Mouse (Mus musculus) urinary bladder, adult 18-20 months (tissue): ENCODE results near the gene Ugt1a7c.
A peak's percentile ranks its signal among the peaks of the same experiment; 100 is the strongest.
"Not testable (repeated sequence)": the region's sequence is repeated elsewhere in the genome, so short reads cannot be mapped to it uniquely, and the experiment has no call there.

ENCODE experiments used
- DNase-seq, 2 experiments: peaks; one replicate each; pipeline ENCODE4 v3.0.0; 2022; ENCODE audit warnings: low spot score in 2 of 2, mixed read lengths in 2 of 2

The Ugt1a7c gene

DNA sequence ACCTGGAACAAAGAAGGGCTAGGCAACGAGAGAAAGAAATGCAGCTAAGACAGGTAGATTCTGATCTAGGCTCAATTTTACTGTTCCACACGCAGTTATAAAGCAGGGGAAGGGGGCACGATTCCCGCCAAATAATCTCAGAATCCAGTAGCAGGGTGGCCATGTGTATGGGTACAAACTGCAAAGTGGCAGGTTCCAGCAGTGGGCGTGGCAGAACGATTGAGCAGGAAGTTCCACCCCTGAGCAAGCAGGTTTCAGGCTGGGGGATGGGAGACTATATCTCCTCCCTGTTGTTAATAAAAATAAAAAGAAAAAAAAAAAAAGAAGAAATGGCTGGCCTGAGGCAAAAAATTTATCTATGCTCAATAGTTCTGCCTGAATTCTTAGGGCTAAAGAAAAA lies 17.9 kb downstream of the Ugt1a7c start:
- DNase-seq = not testable (repeated sequence)

DNA sequence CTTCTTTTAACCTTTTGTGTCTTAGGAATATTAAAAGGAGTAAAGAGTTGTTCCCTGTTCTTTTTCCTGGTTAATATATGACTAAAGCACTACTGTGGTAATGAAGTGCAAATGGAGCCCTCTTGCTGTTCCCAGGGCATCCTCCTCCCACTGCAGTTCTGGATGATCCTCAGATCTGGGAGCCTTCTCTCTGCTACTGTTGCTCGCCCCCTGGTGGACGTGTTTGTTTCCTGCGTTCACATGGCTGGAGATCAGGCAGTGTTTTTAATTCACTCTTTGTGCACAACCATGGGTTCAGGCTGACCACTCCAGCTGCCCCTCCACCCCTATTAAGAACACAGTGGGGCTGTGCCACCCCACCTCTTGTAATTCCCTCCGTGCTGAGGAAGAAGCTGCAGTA lies 25.7 kb downstream of the Ugt1a7c start:
- not testable (repeated sequence) for DNase-seq

DNA sequence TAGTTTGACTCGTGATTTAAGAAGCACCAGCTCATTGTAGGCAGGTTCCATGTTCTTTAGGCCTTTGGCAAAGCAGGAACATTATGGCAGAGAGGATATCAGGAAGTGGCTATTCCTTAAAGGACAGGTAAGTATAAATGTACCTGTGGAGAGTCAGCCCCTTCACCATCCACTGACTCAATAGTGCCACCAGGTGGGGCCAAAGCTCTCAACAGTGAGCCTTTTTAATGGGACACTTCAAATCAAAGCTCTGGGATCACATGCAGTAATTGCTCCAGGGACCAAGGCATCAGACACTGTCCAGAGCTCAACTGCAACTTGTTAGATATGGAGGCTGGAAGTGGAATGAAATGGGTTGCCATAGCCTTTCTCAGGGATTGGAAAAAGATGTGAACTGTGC lies 26.7 kb downstream of the Ugt1a7c start:
- DNase-seq = not testable (repeated sequence)

DNA sequence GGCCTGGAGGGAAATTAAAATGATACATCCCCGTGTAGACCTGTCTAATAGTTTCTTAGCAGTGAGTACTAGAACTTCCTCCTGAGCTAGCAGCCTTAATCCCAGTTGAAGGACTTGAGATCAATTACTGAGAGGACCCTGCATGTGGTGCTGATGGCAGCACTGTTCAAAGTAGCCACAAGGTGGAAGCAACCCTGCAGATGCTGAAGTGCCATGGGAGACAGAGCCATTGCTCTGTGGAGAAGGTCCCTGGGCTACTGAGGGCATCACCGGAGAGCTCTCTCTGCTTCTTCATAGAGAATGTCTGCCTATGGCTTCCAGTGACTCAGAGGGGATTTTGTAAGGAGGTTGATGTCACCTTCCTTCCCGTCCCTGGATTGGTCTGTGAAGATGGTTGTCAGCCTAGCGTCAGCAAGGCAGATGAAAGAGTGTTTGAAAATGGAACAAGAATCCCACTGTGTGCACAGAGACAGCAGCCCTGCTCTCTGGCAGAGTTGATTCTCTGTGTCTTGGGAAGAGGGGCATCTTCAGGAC lies 31.0 kb downstream of the Ugt1a7c start:
- not testable (repeated sequence) for DNase-seq

DNA sequence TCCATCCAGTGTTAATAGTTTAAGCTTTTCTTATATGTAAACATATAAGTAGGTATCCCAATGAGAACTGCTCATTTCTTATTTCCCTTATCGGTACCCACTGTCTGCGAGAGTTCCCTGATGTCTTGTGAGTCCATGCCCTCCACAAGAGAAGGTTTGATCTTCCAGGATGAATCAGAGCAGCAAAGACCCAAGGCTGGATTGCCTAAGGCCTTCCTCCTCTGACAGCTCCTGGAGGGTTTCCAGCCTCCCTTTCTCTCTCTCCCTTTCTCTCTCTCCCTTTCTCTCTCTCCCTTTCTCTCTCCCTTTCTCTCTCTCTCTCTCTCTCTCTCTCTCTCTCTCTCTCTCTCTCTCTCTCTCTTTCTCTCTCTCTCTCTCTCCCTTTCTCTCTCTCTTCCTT lies 34.2 kb downstream of the Ugt1a7c start:
- DNase-seq = not testable (repeated sequence)

DNA sequence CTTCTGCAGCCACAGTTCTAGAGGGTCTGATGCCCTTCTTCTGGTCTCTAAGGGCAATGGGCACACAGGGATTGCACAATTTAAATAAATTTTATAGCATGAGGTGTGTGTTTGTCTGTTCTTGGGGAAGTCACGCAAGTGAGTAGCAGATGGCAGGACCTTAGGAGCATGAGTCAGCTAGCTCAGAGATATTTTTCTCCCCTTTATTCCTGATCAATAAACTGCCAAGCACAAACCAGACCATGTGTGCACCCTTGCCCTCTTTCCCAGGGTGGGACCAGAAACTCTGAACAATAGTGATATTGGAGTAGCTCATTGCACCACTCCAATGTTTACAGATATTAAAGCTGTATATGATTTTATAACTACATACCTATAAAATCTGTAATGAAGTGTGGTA lies 35.4 kb downstream of the Ugt1a7c start:
- not testable (repeated sequence) for DNase-seq

DNA sequence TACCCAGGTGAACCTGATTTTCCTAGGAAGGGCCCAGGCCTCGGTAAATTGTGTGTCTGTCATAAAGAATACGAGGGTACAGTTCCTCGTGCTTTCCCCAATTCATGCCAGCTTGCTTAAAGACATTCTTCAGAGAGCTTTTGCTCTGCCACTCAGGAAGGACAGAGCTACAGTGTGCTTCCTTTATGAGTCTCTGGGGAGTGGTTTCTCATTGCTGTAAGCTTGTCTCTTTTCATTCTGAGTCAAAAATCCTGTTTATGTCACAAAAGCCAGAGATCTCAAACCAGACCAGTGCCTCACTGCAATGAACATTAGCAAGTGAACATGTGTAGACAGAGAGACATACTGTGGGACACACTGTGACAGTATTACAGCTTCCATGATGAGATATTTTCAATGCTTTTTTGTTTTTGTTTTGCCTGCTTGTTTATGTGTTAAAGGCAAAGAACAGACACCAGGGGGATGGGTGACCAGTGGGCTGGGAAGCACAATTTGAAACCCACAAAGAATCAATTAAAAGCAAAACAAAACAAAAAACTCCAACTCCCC lies 39.1 kb downstream of the Ugt1a7c start:
- no peak for DNase-seq

DNA sequence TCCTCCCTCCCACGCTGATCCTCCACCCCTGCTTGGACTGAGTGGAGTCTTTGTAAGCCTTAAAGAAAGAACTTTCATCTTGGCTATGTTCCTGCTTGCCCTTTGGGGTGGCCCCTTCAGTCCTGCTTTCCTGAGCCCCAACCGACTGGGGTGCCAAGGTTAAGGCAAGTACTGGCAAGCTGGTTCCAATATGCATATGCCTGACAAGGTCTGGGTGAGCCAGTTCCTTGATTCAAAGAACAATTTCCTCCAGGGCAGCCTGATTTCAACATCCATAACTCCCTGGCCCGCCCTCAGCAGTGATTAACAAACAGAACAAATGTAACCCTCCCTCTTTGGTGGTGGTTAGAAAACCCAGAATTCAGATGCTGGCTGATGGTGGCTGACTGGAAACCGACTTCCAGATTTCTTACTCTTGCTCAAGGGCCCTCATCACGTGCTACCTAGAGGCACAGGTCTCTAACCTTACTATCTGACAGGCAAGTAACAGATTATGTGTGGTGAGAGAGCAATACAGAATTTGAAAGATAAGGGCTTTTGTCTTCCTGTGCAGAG lies 39.7 kb downstream of the Ugt1a7c start, which contains the start of gene Ugt1a6a:
TSS of gene Ugt1a6a (plus strand) at position 353 of the 555 bp plus-strand sequence.
- peak; percentile 48 to 84 for DNase-seq

DNA sequence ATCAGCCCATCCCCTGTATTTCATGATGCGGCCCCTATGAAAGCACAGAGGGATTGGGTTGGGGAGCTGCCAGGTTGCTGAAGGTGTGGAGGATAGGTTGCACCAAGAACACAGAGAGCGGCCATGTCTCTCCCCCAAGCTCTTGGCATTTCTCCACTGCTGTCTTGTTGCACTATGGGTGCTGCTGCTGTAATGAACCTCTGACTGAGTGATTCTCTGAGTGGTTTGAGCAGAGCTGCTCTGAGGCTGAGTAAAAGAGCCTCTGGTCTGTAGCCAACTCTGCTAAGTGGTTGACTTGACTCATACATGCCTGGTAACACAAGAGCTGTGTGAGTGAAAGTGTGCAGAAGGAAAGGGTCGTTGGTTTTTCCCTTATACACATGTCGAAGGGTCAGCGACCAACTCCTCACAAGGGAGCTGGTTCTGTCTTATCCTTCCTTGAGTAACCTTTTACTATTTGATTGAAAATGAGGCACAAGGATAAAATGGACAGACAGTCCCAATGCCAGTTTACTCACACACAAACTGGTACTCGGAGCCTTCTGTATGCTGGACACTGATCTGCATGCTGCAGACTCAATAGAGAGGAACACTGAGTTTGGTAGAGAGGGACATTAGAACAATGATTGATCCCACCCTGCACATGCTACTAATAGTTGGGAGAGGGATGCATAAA lies 40.5 kb downstream of the Ugt1a7c start:
- not testable (repeated sequence) for DNase-seq

DNA sequence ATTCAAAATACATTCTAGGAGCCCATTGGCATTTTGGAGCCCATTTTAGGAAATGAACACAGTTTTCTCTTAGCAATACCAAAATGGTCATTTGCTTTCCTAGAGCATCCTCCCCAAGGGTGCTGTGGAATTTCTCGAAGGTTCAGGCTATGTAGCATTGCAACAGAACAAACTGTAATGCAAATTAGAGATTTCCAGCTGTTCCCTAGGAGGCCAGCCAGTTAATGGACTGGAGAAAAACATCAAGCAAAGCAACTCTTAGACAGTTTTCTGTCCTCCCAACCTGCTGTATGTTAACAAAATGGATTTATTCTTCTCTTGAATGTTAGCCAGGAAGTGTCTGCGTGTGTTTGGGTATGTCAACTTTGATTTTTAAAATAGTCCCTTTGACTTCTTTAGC lies 41.8 kb downstream of the Ugt1a7c start:
- no peak for DNase-seq

DNA sequence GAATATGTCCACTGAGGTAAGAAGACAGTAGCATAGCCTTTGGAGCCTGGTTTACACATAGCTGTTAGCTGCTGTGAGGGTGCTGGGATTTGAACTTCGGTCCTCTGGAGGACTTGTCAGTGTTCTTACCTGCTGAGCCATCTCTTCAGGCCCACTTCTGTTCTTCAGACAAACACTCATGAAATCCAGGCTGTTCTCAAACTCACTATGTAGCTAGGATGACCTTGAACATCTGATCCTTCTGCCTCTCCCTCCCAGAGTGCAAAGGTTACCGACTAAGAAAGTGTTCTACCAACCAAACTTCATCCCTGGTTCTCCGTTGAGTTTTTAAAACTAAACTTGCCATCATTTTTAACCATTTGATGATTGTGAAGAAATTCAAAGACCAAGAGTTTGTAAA lies 42.4 kb downstream of the Ugt1a7c start:
- DNase-seq = no peak

DNA sequence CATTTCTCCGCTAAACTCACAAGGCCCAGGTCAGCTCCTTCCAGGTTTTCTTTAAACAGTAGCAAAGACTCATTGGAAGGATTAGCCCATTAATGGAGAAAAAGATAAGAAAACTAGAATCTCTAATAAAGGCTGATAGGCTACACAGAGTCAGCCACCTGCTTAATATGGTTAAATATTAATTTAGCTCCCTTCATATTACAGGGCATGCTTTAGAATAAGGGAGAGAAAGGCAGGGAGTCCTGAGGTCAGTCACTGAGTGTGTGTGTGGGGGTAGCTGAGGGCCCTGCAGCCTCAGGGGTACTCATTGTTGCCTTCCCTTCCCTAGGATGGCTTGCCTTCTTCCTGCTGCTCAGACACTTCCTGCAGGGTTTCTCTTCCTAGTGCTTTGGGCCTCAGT lies 43.3 kb downstream of the Ugt1a7c start:
- no peak for DNase-seq

DNA sequence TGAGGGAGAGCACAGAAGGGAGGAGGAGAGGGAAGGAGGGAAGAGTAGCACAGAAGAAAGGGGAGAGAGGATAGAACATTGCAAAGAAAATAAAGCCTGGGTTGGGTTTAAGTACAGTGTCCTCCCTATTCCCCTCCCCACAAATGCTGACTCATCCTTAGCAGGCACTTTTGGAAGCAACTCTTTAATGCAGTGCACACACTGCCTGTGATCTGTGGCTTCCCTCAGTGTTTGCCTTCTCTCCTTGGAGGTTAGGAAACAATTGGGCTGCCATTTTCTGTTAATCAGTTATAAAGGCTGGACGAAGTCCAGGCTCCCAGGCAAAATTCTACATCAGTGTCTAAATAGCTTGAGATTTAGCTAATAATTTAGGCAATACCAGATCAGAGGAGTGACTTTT lies 45.6 kb downstream of the Ugt1a7c start:
- DNase-seq = not testable (repeated sequence)

DNA sequence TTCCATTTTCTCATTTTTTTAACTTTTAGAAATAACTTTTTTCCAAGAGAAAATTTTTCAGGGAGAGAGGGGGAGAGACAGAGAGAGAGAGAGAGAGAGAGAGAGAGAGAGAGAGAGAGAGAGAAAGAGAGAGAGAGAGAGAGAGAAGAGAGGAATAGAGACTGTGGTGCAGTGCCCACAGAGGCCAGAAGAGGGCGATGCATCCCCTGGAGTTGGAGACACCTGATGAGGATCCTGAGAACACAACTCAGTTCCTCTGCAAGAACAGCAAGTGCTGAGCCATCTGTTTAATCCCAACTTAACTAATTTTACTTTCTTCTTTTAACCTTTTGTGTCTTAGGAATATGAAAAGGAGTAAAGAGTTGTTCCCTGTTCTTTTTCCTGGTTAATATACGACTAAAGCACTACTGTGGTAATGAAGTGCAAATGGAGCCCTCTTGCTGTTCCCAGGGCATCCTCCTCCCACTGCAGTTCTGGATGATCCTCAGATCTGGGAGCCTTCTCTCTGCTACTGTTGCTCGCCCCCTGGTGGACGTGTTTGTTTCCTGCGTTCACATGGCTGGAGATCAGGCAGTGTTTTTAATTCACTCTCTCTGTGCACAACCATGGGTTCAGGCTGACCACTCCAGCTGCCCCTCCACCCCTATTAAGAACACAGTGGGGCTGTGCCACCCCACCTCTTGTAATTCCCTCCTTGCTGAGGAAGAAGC lies 49.3 kb downstream of the Ugt1a7c start:
- peak in 1 of 2 experiments; percentile 38 for DNase-seq

DNA sequence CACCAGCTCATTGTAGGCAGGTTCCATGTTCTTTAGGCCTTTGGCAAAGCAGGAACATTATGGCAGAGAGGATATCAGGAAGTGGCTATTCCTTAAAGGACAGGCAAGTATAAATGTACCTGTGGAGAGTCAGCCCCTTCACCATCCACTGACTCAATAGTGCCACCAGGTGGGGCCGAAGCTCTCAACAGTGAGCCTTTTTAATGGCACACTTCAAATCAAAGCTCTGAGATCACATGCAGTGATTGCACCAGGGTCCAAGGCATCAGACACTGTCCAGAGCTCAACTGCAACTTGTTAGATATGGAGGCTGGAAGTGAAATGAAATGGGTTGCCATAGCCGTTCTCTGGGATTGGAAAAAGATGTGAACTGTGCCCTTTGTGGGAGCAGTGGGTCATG lies 50.4 kb downstream of the Ugt1a7c start:
- not testable (repeated sequence) for DNase-seq

DNA sequence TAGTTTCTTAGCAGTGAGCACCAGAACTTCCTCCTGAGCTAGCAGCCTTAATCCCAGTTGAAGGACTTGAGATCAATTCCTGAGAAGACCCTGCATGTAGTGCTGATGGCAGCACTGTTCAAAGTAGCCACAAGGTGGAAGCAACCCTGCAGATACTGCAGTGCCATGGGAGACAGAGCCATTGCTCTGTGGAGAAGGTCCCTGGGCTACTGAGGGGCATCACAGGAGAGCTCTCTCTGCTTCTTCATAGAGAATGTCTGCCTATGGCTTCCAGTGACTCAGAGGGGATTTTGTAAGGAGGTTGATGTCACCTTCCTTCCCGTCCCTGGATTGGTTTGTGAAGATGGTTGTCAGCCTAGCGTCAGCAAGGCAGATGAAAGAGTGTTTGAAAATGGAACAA lies 55.3 kb downstream of the Ugt1a7c start:
- not testable (repeated sequence) for DNase-seq

DNA sequence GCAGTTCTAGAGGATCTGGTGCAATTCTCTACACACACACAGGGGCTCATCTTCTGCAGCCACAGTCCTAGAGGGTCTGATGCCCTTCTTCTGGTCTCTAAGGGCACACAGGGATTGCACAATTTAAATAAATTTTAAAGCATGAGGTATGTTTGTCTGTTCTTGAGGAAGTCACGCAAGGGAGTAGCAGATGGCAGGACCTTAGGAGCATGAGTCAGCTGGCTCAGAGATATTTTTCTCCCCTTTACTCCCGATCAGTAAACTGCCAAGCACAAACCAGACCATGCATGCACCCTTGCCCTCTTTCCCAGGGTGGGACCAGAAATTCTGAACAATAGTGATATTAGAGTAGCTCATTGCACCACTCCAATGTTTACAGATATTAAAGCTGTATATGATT lies 63.6 kb downstream of the Ugt1a7c start:
- peak in 1 of 2 experiments; percentile 68 for DNase-seq

DNA sequence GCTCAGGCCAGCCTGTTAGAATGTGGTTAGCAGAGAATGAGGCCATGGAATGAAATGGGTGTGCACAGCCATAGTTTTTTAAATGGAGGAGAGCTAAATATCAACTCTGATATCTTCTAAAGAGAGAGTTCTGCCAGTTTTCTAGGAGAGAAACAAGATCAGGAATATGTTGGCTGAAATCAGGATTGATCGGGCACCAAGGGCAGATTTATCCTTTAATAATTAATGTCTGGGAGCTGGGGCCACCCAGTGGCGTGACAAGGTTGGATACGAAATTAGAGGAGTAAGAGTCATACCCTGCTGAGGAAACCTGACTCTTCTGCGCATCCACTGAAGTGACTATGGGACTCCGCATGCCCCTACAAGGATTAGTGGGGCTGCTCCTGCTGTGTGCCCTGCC lies 70.8 kb downstream of the Ugt1a7c start, which contains the start of gene Ugt1a5:
TSS of gene Ugt1a5 (plus strand) at position 302 of the 400 bp plus-strand sequence.
- no peak for DNase-seq

DNA sequence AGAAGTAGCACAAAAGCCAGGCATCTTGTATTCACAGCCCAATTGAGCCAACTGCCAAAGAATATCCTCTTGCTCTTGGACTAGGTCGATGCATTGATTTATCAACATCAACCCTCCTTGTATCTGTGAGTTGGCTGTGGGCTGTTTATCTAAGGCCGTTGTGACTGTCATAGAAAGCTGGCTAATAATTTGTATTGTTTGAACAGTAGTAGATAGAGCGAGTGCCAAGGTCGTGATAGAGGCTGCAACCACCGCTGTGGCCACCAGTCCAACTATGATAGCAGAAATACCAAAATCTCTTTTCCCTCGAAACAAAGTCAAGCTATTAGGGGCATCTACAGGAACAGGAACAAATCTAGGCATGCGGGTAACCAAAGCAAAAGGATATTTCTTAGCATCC lies 77.3 kb downstream of the Ugt1a7c start:
- not testable (repeated sequence) for DNase-seq

DNA sequence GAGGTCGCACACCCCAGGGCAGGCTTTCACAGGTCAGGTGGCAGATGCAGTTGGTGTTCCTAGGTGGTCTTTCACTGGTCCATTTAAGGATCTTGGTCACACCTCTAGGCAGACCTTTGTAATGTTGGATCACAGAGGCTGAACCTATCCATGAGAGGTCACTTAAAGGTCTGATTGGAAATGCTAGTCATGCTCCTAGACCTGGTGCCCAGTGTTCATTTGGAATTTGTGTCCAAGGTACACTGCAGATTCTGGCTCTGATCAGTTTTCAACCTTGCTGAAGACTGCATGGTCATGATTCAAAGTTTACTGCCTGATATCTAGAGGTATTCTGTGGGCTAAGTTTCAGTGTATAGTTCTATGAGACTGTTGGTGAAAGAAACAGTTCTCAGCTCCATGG lies 84.8 kb downstream of the Ugt1a7c start:
- DNase-seq = no peak

DNA sequence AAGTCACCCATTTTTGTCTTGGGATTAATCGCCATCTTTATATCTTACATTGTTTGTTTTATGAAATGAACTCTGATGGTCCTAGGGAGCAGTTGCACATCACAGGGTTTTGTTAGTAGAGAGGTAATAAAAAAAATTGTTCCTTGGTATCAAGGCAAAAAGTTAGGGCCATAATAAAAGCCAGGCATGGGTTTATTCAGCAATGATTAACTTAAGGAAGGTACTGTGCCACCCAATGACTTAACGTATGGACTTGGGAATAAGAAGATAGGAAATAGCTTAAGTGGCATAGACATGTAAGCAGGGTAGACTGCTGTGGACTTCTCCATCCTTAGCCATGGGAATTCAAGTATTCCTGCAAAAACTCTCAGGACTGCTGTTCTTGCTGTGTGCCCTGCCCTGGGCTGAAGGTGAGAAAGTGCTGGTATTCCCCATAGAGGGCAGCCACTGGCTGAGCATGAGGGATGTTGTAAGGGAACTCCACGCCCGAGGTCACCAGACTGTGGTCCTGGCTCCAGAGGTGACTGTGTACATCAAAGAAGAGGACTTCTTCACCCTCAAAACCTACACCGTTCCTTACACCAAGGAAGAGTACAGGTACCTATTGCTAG lies 91.6 kb downstream of the Ugt1a7c start:
- no peak for DNase-seq

DNA sequence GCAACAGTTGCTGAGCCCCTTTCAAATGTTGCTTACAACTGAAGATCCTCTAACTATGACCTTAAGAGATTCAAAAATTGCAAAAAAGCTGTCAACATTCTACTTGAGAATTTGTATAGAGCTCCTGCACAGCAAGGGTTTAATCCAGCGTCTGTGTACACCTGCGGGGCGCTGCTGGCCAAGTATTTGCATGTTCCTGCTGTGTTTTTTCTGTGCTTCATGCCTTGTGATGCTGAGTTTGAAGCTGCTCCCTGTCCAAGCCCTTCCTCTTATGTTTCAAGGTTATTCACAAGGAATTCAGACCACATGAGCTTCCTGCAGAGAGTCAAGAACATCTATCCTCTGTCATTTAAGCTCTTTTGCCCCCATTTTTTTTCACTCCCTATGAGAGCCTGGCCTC lies 97.3 kb downstream of the Ugt1a7c start:
- no peak for DNase-seq
